Mouse (Mus musculus): Measurements from ENCODE around the gene Pyroxd1. TPM values are rescaled to one million over a fixed set of nuclear protein-coding genes. Genes with fewer than 3 reads are reported as not detected.

The Pyroxd1 gene
- total and polyA plus RNA-seq, 3 experiments = 6.5 to 7.5 TPM; not detected in 1

GRCm38 (mm10) chr6:142392312-142392711 lies 46.9 kb downstream of the Pyroxd1 start:
- Histone ChIP-seq H3K27ac (ENCODE audit: control insufficient read depth, low read depth, low read length) (no peak overlapping the region), H3K9ac (ENCODE audit: control insufficient read depth, low read depth, low read length, poor library complexity, severe bottlenecking) (no peak overlapping the region), H3K4me1 (ENCODE audit: control insufficient read depth in 1 of 2, insufficient read depth in 2 of 2, low read length in 2 of 2) (peaks cover 15 to 22% of the 10 kb centered on the region in 2 experiments), H3K9me3 (replicated peaks; ENCODE audit: insufficient read depth, low read length) (no peaks in the 10 kb centered on the region), H3K27me3 (ENCODE audit: control insufficient read depth in 1 of 2, insufficient read depth in 2 of 2, low read length in 2 of 2) (no peaks in the 10 kb centered on the region), H3K79me2 (ENCODE audit: control insufficient read depth, insufficient read depth, low read length, poor library complexity) (peaks cover 49% of the 10 kb centered on the region), H3K36me3 (ENCODE audit: control insufficient read depth in 1 of 2, insufficient read depth in 2 of 2, low read length in 2 of 2) (peaks cover 13 to 29% of the 10 kb centered on the region in 2 experiments), H3K4me3 (ENCODE audit: control insufficient read depth in 1 of 2, insufficient read depth in 1 of 2, low read depth in 2 of 2, low read length in 2 of 2) (no peak overlapping the region)
- DNase-seq (ENCODE audit: low read depth, low spot score) = peak; percentile 47
- 0 out of 2 replicates have a peak, but pooled peaks have one; percentile 8 for TF ChIP-seq MAFK (IDR thresholded peaks at IDR 0.05; ENCODE audit: borderline replicate concordance, low read depth, low read length)
- peak; percentile 39; the same call in 1 of the 2 replicates for TF ChIP-seq MEF2A (IDR thresholded peaks at IDR 0.05; ENCODE audit: extremely low read depth, insufficient replicate concordance, low read depth, low read length, poor library complexity, severe bottlenecking)
- peak; percentile 43; the same call in 1 of the 2 replicates for TF ChIP-seq BHLHE40 (IDR thresholded peaks at IDR 0.05; ENCODE audit: borderline replicate concordance, low read depth, low read length)
- TF ChIP-seq USF1 (IDR thresholded peaks at IDR 0.05; ENCODE audit: low read depth, low read length) = no peak
- peak; percentile 66 for TF ChIP-seq RCOR1 (IDR thresholded peaks at IDR 0.05; ENCODE audit: low read depth, low read length)
- TF ChIP-seq GATA1 (IDR thresholded peaks at IDR 0.05; ENCODE audit: low read depth, low read length) = peak; percentile 66
- no peak for TF ChIP-seq E2F4 (IDR thresholded peaks at IDR 0.05; ENCODE audit: borderline replicate concordance, low read depth, low read length)
- peak; percentile 67; the same call in 1 of the 2 replicates for TF ChIP-seq ETS1 (IDR thresholded peaks at IDR 0.05; ENCODE audit: low read depth, low read length)
- 0 out of 2 replicates have a peak, but pooled peaks have one; percentile 23 for TF ChIP-seq HCFC1 (IDR thresholded peaks at IDR 0.05; ENCODE audit: low read depth, low read length)
- peak; percentile 87 for TF ChIP-seq SIN3A (IDR thresholded peaks at IDR 0.05; ENCODE audit: low read length)
- TF ChIP-seq MYC (IDR thresholded peaks at IDR 0.05; ENCODE audit: low read depth, low read length) = no peak
- TF ChIP-seq ZC3H11A (IDR thresholded peaks at IDR 0.05; ENCODE audit: low read depth, low read length) = peak; percentile 3; the same call in 1 of the 2 replicates
- peak; percentile 40; the same call in 1 of the 2 replicates for TF ChIP-seq MYB (IDR thresholded peaks at IDR 0.05; ENCODE audit: low read depth, low read length)
- TF ChIP-seq EP300 (IDR thresholded peaks at IDR 0.05; ENCODE audit: low read depth in 1 of 2, low read length in 2 of 2) = peak; percentile 57 to 69
- TF ChIP-seq MXI1 (IDR thresholded peaks at IDR 0.05; ENCODE audit: low read depth, low read length) = peak; percentile 61; the same call in 1 of the 2 replicates
- peak; percentile 51; the same call in 1 of the 2 replicates for TF ChIP-seq TCF12 (IDR thresholded peaks at IDR 0.05; ENCODE audit: low read depth, low read length)

GRCm38 (mm10) chr6:142394669-142395068 lies 49.2 kb downstream of the Pyroxd1 start:
- H3K27me3 ChIP-seq (ENCODE audit: control insufficient read depth in 1 of 2, insufficient read depth in 2 of 2, low read length in 2 of 2) = no peaks in the 10 kb centered on the region
- peaks cover 9 to 10% of the 10 kb centered on the region in 2 experiments; a peak in 2 of 4 replicates for H3K4me1 ChIP-seq (ENCODE audit: control insufficient read depth in 1 of 2, insufficient read depth in 2 of 2, low read length in 2 of 2)
- peaks cover 28% of the 10 kb centered on the region for H3K79me2 ChIP-seq (ENCODE audit: control insufficient read depth, insufficient read depth, low read length, poor library complexity)
- H3K36me3 ChIP-seq (ENCODE audit: control insufficient read depth in 1 of 2, insufficient read depth in 2 of 2, low read length in 2 of 2) = peaks cover 13 to 14% of the 10 kb centered on the region in 2 experiments
- H3K4me3 ChIP-seq (ENCODE audit: control insufficient read depth in 1 of 2, insufficient read depth in 1 of 2, low read depth in 2 of 2, low read length in 2 of 2) = no peak overlapping the region
- TF ChIP-seq USF2 (IDR thresholded peaks at IDR 0.05; ENCODE audit: borderline replicate concordance in 1 of 2, insufficient read depth in 1 of 2, low read depth in 1 of 2, low read length in 2 of 2) = no peak
- no peak for TF ChIP-seq CHD1 (IDR thresholded peaks at IDR 0.05; ENCODE audit: low read depth, low read length)
- no peak for TF ChIP-seq SIN3A (IDR thresholded peaks at IDR 0.05; ENCODE audit: low read length)
- TF ChIP-seq NELFE (IDR thresholded peaks at IDR 0.05; ENCODE audit: low read depth, low read length) = no peak
- TF ChIP-seq GABPA (IDR thresholded peaks at IDR 0.05; ENCODE audit: low read depth, low read length) = no peak
- no peak for TF ChIP-seq POLR2AphosphoS2 (IDR thresholded peaks at IDR 0.05; ENCODE audit: low read length)
- TF ChIP-seq TBP (IDR thresholded peaks at IDR 0.05; ENCODE audit: low read depth, low read length) = no peak
- no peak for TF ChIP-seq EP300 (IDR thresholded peaks at IDR 0.05; ENCODE audit: low read depth in 1 of 2, low read length in 2 of 2)
- no peak for TF ChIP-seq MXI1 (IDR thresholded peaks at IDR 0.05; ENCODE audit: low read depth, low read length)
- TF ChIP-seq RAD21 (IDR thresholded peaks at IDR 0.05; ENCODE audit: low read depth, low read length) = no peak
- no peaks in the 10 kb centered on the region for H3K9me3 ChIP-seq (replicated peaks; ENCODE audit: insufficient read depth, low read length)
- no peak overlapping the region for H3K9ac ChIP-seq (ENCODE audit: control insufficient read depth, low read depth, low read length, poor library complexity, severe bottlenecking)
- DNase-seq (ENCODE audit: low read depth, low spot score) = peak; percentile 17
- H3K27ac ChIP-seq (ENCODE audit: control insufficient read depth, low read depth, low read length) = no peak overlapping the region

Data from MEL (cell line).